ENCODE assay signal across 7 mouse cellular contexts in genomic region chr7:83810141-83811100, GRCm38 (mm10). TPM values are rescaled to one million over a fixed set of nuclear protein-coding genes. Genes with fewer than 3 reads are reported as not detected.
A peak's percentile ranks its signal among the peaks of the same experiment; 100 is the strongest.
DNase-seq lines count a peak whose midpoint lies in the region; ATAC-seq and TF ChIP-seq lines count a peak whose summit lies in the region.

No protein-coding gene starts in this region.

- no peak overlapping the region for H3K9ac ChIP-seq in ES-Bruce4 (ENCODE audit: low read depth, poor library complexity, severe bottlenecking)
- no peak overlapping the region for H3K9ac ChIP-seq in lung, embryonic 15.5 days

- TF ChIP-seq POLR2A in ES-Bruce4 (IDR thresholded peaks at IDR 0.05; ENCODE audit: insufficient read depth, low read length): no peak

- H3K27ac ChIP-seq in ES-Bruce4 (ENCODE audit: insufficient read depth, low read length): peak overlapping the region; percentile 60
- H3K27ac ChIP-seq in lung, embryonic 15.5 days: peak overlapping the region; percentile 94

- TF ChIP-seq EP300 in ES-Bruce4 (IDR thresholded peaks at IDR 0.05; ENCODE audit: insufficient read depth, low read depth, low read length): peak; percentile 61; the same call in 1 of the 2 replicates

- 18% methylated on average over 15 of the region's 15 CpGs for WGBS in lung, embryonic 15.5 days

- ATAC-seq in lung, embryonic 15.5 days (ENCODE audit: borderline replicate concordance, extremely low read depth, low FRiP score, low TSS enrichment): peak; percentile 47

- H3K9me3 ChIP-seq in ES-Bruce4 (replicated peaks; ENCODE audit: control insufficient read depth, insufficient read depth, low read length, poor library complexity, severe bottlenecking): no peaks in the 10 kb centered on the region
- H3K9me3 ChIP-seq in lung, embryonic 15.5 days: no peaks in the 10 kb centered on the region

- intact Hi-C loops in left cerebral cortex, postnatal 25 days (cut with DNase I): no loop called here

- DNase-seq in adrenal gland, postnatal 14 days: peak; percentile 52
- DNase-seq in heart, adult 18-20 months: peak; percentile 71 to 87
- DNase-seq in kidney, adult 9 months: peak; percentile 45
- peak; percentile 17 for DNase-seq in yolk sac, embryonic 10.5 days (ENCODE audit: low spot score)
- no peak for DNase-seq in left cerebral cortex, postnatal 25 days (ENCODE audit: low spot score in 2 of 2)

- H3K36me3 ChIP-seq in ES-Bruce4 (ENCODE audit: control insufficient read depth, insufficient read depth, low read length, poor library complexity, severe bottlenecking): no peaks in the 10 kb centered on the region
- H3K36me3 ChIP-seq in lung, embryonic 15.5 days: no peaks in the 10 kb centered on the region

- no peak overlapping the region for H3K4me3 ChIP-seq in ES-Bruce4 (ENCODE audit: low read depth, low read length)
- H3K4me3 ChIP-seq in lung, embryonic 15.5 days: no peak overlapping the region

- H3K4me1 ChIP-seq in ES-Bruce4 (ENCODE audit: control insufficient read depth, insufficient read depth, low read length): peaks cover 11% of the 10 kb centered on the region
- H3K4me1 ChIP-seq in lung, embryonic 15.5 days: peaks cover 63% of the 10 kb centered on the region

- H3K27me3 ChIP-seq in ES-Bruce4 (ENCODE audit: control insufficient read depth, insufficient read depth, low read length, poor library complexity, severe bottlenecking): no peaks in the 10 kb centered on the region
- no peaks in the 10 kb centered on the region for H3K27me3 ChIP-seq in lung, embryonic 15.5 days

- H3K4me2 ChIP-seq in lung, embryonic 15.5 days: peak overlapping the region; percentile 37

- no peak for TF ChIP-seq CTCF in ES-Bruce4 (IDR thresholded peaks at IDR 0.05; ENCODE audit: low read depth, low read length)

RNA-seq across cellular contexts. Expression of gene Cfap161, which starts 15.7 kb away (rescaled TPM):
- not detected in 2 replicates for polyA plus RNA-seq in ES-Bruce4 (2011; ENCODE audit: insufficient read depth, insufficient read length, low read depth, missing spikeins)
- total RNA-seq in adrenal gland, postnatal 14 days (2021): 0.38 TPM in 1 of 2 replicates, not detected in the other
- total RNA-seq in heart, adult 18-20 months (2021): not detected
- polyA plus RNA-seq in lung, embryonic 15.5 days (2015; fragmentation: Nextera tagmentation; extraction: Ambion mirVana): 3.1 and 3.2 TPM in 2 replicates
- under 1 TPM; 0.25 to 0.80 TPM for total RNA-seq in left cerebral cortex, postnatal 25 days (2021)

Comparison
In these comparisons a context has a peak if more than half of its experiments do, and no peak if none do; other contexts are left out.
1. DNase-seq: peak in adrenal gland, postnatal 14 days (single experiment), heart, adult 18-20 months (2 of 2), kidney, adult 9 months (single experiment) and yolk sac, embryonic 10.5 days (single experiment); none in left cerebral cortex, postnatal 25 days (0 of 2).